Mouse (Mus musculus) liver, embryonic 14 days (tissue): ENCODE data around the gene Farp1. TPM values are rescaled to one million over a fixed set of nuclear protein-coding genes. Genes with fewer than 3 reads are reported as not detected.

Experiments
- polyA plus RNA-seq: library from polyadenylated mRNA; depleted of rRNA; stranded (reverse); fragments of >200 nt; gene quantifications from 2 replicates; pipeline ENCODE4 v1.2.3, GENCODE M21; 2012; rRNA removed

Farp1 gene
- polyA plus RNA-seq = 4.0 and 4.2 TPM in 2 replicates

GRCm38 (mm10) chr14:121034973-121035662 lies at the start of gene Farp1:
Gene Farp1 (plus strand): TSS chr14:121035200.

Other genes with a start within 250 kb of the Farp1 start
- gene Ipo5, start 124.0 kb upstream of the Farp1 start, polyA plus RNA-seq = 41.9 and 49.4 TPM in 2 replicates